Mouse (Mus musculus) midbrain, postnatal 0 days (tissue): ENCODE data around the gene Hsf5. TPM values are rescaled to one million over a fixed set of nuclear protein-coding genes. Genes with fewer than 3 reads are reported as not detected.
A peak's percentile ranks its signal among the peaks of the same experiment; 100 is the strongest.

Experiments used
- ATAC-seq: fragments of 200-750 bp; cut with Nextera tagmentation; 2 replicates; pipeline ENCODE4 v1.8.0; 2017; ENCODE audit warnings: moderate number of reproducible peaks, mild to moderate bottlenecking, moderate TSS enrichment, moderate library complexity; ENCODE audit not compliant: low FRiP score
- DNase-seq: peaks from one replicate; pipeline ENCODE4 v3.0.0-alpha.2; 2015; ENCODE audit warnings: low spot score
- H3K27ac ChIP-seq: fragments of 300-500 bp; sonication (generic); 2 replicates; pipeline ENCODE4 v1.5.1; 2014; ENCODE audit warnings: low read depth, mild to moderate bottlenecking, low read length, mixed read lengths
- H3K27me3 ChIP-seq: fragments of 300-500 bp; sonication (generic); 2 replicates; pipeline ENCODE4 v1.6.1; 2014; ENCODE audit warnings: low read length, control low read depth, mixed read lengths; ENCODE audit not compliant: insufficient read depth
- H3K36me3 ChIP-seq: fragments of 300-500 bp; sonication (generic); 2 replicates; pipeline ENCODE4 v1.6.1; 2014; ENCODE audit warnings: low read length, control low read depth, mixed read lengths; ENCODE audit not compliant: insufficient read depth
- H3K4me1 ChIP-seq: fragments of 300-500 bp; sonication (generic); 2 replicates; pipeline ENCODE4 v1.6.1; 2014; ENCODE audit warnings: mild to moderate bottlenecking, control low read depth, antibody characterized with exemption, low read length, mixed read lengths; ENCODE audit not compliant: insufficient read depth
- H3K4me2 ChIP-seq: fragments of 300-500 bp; sonication (generic); 2 replicates; pipeline ENCODE4 v1.6.1; 2014; ENCODE audit warnings: low read depth, mild to moderate bottlenecking, low read length, mixed read lengths; ENCODE audit not compliant: poor library complexity, severe bottlenecking
- H3K4me3 ChIP-seq: fragments of 300-500 bp; sonication (generic); 2 replicates; pipeline ENCODE4 v1.5.1; 2014; ENCODE audit warnings: low read depth, mild to moderate bottlenecking, low read length, moderate library complexity
- H3K9ac ChIP-seq: fragments of 300-500 bp; sonication (generic); replicated peaks from 2 replicates; pipeline ENCODE4 v1.6.1; 2014; ENCODE audit warnings: mild to moderate bottlenecking, low read length, moderate library complexity, mixed read lengths; ENCODE audit not compliant: poor library complexity, severe bottlenecking
- H3K9me3 ChIP-seq: fragments of 300-500 bp; sonication (generic); 2 replicates; pipeline ENCODE4 v1.6.1; 2016; ENCODE audit warnings: low read length, control low read depth
- CTCF ChIP-seq: IDR thresholded peaks from 2 replicates; pipeline ENCODE4 v1.5.1; 2016; ENCODE audit warnings: antibody characterized with exemption, mild to moderate bottlenecking
- WGBS: fragments of 180-500 bp; shearing (Covaris S2); extraction: QIAGEN DNeasy Blood & Tissue Kit; methylation state at CpG from one replicate; pipeline ENCODE4 v1.1.7; 2014; 5-methylcytosine and 5-hydroxymethylcytosine counted together
- polyA plus RNA-seq: library from polyadenylated mRNA; unstranded; fragments of >200 nt; fragmentation: Nextera tagmentation; extraction: Ambion mirVana; gene quantifications from 2 replicates; pipeline ENCODE4 v1.2.1, GENCODE M21; 2015
- total RNA-seq: library from RNA; depleted of rRNA; stranded (reverse); fragments of >200 nt; gene quantifications from 2 replicates; pipeline ENCODE4 v1.2.3, GENCODE M21; 2014

Hsf5 gene
- total and polyA plus RNA-seq, 2 experiments from 2014 or later, result 0.11 to 0.25 TPM

DNA sequence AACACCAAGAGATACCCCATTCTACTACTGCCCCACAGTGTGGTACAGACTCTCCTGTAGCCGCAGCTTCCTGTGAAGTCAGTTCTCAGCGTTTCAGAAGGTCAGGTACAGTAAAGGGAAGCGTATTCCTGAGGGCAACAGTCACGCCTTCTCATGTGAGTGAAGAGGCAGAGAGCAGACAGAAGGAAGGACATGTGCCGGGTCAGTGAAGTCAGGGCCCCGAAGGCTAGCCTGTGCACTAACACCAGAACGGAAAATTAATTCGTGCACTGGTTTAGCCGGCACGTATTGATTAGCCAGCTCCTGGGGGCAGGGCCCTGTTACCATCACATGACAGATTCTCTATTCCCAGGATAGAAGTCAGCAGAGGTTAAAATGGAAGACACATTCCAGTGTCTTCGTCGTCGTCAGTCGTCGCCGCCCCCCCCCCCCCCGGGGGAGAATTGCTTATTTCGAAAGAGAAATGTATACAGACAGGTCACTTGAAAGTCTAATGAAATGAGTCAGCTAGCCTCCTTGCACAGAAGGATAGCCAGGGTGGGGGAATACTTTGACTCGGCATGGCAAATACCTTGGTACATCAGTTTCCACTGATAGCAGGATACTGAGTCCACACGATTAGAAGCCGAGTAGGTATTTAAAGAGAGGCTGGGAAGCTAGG, 42.3 kb upstream of the Hsf5 start:
- ATAC-seq (no peak), DNase-seq (no peak)
- no peaks in the 10 kb centered on the region for H3K9me3 ChIP-seq
- H3K4me3 ChIP-seq, result no peak overlapping the region
- no peaks in the 10 kb centered on the region for H3K36me3 ChIP-seq
- no peak overlapping the region for H3K4me2 ChIP-seq
- H3K4me1 ChIP-seq, result peaks cover 2% of the 10 kb centered on the region; the same call in 1 of the 2 replicates
- no peak for TF ChIP-seq CTCF
- H3K27ac ChIP-seq, result no peak overlapping the region
- no peak overlapping the region for H3K9ac ChIP-seq
- H3K27me3 ChIP-seq, result no peaks in the 10 kb centered on the region
- WGBS, result 78% methylated on average over 21 of the region's 21 CpGs

DNA sequence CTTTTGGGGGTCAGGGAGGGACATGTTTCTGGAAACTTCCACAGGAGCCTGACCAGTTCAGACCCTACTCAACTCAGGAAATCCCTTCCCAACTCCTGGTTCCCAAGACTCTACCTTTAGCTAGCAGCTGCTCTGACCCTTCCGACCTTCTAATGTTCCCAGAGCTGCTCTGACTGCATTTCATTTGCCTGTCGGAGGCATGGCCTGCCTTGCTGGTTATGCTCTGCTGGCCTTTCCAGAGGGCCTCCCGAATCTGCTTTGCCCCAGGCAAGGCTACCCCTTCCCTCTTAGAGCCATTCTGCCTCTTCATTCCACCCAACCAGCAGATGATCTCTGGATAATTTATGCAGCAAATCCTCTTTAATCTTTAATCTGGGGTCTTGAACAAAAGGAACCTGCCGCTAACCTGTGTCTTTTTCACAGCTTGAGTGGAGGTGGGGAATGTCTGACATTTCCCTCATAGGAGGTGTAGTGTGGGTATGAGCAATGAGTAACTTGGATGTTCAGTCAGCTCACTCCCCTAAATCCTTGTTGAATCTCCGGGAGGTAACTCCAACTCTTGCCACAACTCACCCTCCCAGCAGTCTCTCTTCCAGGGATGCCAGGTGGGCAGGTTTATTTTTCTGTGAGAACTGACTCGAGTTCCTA, 39.2 kb upstream of the Hsf5 start:
- 12% methylated on average over 6 of the region's 6 CpGs for WGBS
- Histone ChIP-seq H3K36me3 (no peaks in the 10 kb centered on the region), H3K4me2 (peak overlapping the region; percentile 92), H3K9me3 (no peaks in the 10 kb centered on the region), H3K27ac (no peak overlapping the region; the same call in 1 of the 2 replicates), H3K27me3 (no peaks in the 10 kb centered on the region), H3K4me1 (peaks cover 2% of the 10 kb centered on the region; the same call in 1 of the 2 replicates), H3K4me3 (peak overlapping the region; percentile 50), H3K9ac (peak overlapping the region; percentile 70)
- ATAC-seq (no peak), DNase-seq (no peak)
- no peak for TF ChIP-seq CTCF

DNA sequence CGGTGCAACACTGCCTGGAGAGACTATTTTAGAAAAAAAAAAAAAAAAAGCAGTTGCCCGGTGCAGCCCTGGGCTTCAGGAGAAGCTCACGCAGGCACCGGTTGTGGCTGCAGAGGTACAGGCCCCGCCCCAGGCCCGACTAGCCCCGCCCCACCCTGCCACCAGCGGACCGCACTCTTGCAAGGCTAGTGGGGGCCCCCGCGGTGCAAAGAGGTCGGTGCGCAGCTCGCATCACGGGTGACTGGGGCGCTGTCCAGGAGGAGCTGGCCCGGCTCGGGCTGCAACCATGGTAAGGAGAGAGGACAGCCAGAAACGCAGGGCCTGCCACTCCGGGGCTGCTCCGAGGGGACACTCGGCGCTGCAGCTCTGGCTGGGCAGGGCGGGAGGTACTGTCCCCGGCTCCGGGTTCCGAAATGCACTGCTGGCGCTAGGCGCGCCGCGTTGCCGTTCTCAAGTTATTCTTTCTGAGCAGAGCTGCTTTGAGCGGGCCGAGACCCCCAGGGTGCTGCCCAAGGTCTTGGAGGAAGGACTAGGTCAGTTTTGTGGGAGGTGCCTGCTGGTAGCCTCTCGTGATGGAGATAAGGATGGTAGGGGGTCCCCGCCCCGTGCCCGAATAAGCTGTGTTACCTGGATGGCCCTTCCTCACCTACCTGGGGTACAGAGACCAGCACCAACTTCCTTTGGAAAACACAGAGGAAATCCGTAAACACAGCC, 38.6 kb upstream of the Hsf5 start:
- peak overlapping the region; percentile 50 for H3K4me3 ChIP-seq
- peak overlapping the region; percentile 92 for H3K4me2 ChIP-seq
- peak overlapping the region; percentile 44 for H3K27ac ChIP-seq
- peaks cover 2% of the 10 kb centered on the region; the same call in 1 of the 2 replicates for H3K4me1 ChIP-seq
- H3K9me3 ChIP-seq, result no peaks in the 10 kb centered on the region
- peak; percentile 71; the same call in 1 of the 2 replicates for ATAC-seq
- no peaks in the 10 kb centered on the region for H3K36me3 ChIP-seq
- no peaks in the 10 kb centered on the region for H3K27me3 ChIP-seq
- TF ChIP-seq CTCF, result no peak
- WGBS, result 2% methylated on average over 38 of the region's 40 CpGs
- peak overlapping the region; percentile 70 for H3K9ac ChIP-seq
- DNase-seq, result peak; percentile 66

DNA sequence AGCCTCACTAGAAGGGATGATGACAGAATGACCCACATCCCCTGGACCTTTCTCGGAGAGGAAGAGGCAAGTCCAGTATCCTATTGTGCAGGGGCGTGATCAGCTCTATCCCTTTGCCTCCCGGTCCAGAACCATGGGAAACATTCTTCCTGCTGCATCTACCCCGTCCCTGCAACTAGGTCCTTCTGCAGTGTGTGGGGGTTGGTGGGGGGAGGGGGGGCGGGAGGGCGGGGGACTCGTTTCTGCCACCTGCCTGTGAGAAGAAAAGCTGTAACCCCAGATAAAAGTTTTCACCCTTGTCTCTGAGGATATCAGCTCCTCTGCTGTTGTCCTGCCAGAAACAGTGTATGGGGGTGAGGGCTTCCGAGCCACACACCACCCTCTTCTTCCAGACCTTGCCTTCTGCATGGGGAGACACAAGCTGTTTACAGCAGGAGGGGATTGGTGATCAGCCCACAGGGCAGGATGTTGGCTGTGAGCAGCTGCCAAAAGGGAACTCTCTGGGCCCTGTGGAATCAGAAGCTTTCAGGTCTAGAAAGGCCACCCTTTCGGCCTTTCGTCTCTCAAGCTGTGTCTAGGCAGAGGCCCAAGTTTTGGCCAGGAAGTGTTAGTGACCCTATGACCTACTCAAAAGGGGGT, 37.9 kb upstream of the Hsf5 start:
- Histone ChIP-seq H3K4me3 (peak overlapping the region; percentile 50), H3K27ac (peak overlapping the region; percentile 44), H3K9me3 (no peaks in the 10 kb centered on the region), H3K9ac (peak overlapping the region; percentile 70), H3K4me1 (peaks cover 2% of the 10 kb centered on the region; the same call in 1 of the 2 replicates), H3K4me2 (peak overlapping the region; percentile 92), H3K36me3 (no peaks in the 10 kb centered on the region), H3K27me3 (no peaks in the 10 kb centered on the region)
- DNase-seq, result peak; percentile 50
- WGBS, result 10% methylated on average over 8 of the region's 10 CpGs
- no peak for TF ChIP-seq CTCF
- peak; percentile 52; the same call in 1 of the 2 replicates for ATAC-seq

DNA sequence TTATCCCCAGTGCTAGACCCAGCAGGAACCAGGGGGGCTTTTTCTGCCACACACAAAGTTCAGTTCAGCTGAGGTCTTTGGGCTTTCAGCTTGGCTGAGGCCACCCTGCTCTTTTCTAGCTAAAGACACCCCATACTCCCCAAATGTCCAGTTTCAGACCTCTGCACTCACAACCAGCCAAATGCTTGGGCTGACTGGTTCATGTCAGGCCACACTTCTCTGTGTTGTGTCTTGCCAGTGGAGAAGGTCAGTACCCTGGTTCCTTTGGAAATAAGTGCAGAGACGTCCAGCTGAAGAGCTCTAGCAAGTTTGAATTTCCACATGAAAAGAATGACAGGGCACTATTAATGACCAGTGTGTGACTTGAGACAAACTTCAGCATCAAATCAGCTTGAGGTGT, 37.3 kb upstream of the Hsf5 start:
- Histone ChIP-seq H3K9me3 (no peaks in the 10 kb centered on the region), H3K4me1 (peaks cover 2% of the 10 kb centered on the region; the same call in 1 of the 2 replicates), H3K9ac (no peak overlapping the region), H3K4me3 (no peak overlapping the region), H3K27ac (no peak overlapping the region), H3K4me2 (no peak overlapping the region), H3K27me3 (no peaks in the 10 kb centered on the region), H3K36me3 (0 out of 2 replicates have a peak, but pooled peaks cover 3% of the 10 kb centered on the region)
- TF ChIP-seq CTCF, result no peak
- 17% methylated on average over 1 of the region's 1 CpGs for WGBS
- ATAC-seq (no peak), DNase-seq (no peak)
